Mouse (Mus musculus) layer of hippocampus, adult 9-10 months (tissue): Measurements from ENCODE around the gene Mtg1.
A peak's percentile ranks its signal among the peaks of the same experiment; 100 is the strongest.

Experiments used
- DNase-seq: peaks from one replicate; pipeline ENCODE4 v3.0.0; 2022; ENCODE audit warnings: low spot score

The Mtg1 gene

GRCm38 (mm10) chr7:140137135-140138020 is at the start of gene Mtg1:
Gene Mtg1, plus strand, starts transcription at chr7:140137564.
- peak; percentile 98 for DNase-seq

- no peak for DNase-seq
These were observed 46.8 kb upstream of the Mtg1 start for GRCm38 (mm10) chr7:140090601-140091000.

GRCm38 (mm10) chr7:140092924-140093528 is 44.3 kb upstream of the Mtg1 start, which contains the start of gene Prap1:
Gene Prap1, plus strand, starts transcription at chr7:140093395.
- no peak for DNase-seq

- DNase-seq = no peak
These were observed 42.4 kb upstream of the Mtg1 start for GRCm38 (mm10) chr7:140094954-140095353.

- no peak for DNase-seq
These were observed 41.8 kb upstream of the Mtg1 start for GRCm38 (mm10) chr7:140095556-140095955.

- DNase-seq = no peak
These were observed 41.3 kb upstream of the Mtg1 start for GRCm38 (mm10) chr7:140096055-140096454.

- DNase-seq = no peak
These were observed 38.9 kb upstream of the Mtg1 start for GRCm38 (mm10) chr7:140098466-140098865.

- DNase-seq = no peak
These were observed 35.9 kb upstream of the Mtg1 start for GRCm38 (mm10) chr7:140101498-140101897.

GRCm38 (mm10) chr7:140101993-140102860 is 35.1 kb upstream of the Mtg1 start, which contains the start of gene Fuom:
Gene Fuom, minus strand, starts transcription at chr7:140102441.
- no peak for DNase-seq

- DNase-seq = no peak
These were observed 33.4 kb upstream of the Mtg1 start for GRCm38 (mm10) chr7:140104009-140104408.

- DNase-seq = no peak
These were observed 25.4 kb upstream of the Mtg1 start for GRCm38 (mm10) chr7:140111943-140112342.

GRCm38 (mm10) chr7:140115583-140116328 is 21.6 kb upstream of the Mtg1 start, which contains the start of gene Paox:
Gene Paox, plus strand, starts transcription at chr7:140115799.
- DNase-seq = no peak

GRCm38 (mm10) chr7:140116329-140117054 is 20.9 kb upstream of the Mtg1 start, which contains the start of gene Echs1:
Gene Echs1, minus strand, starts transcription at chr7:140116476.
- peak; percentile 67 for DNase-seq

GRCm38 (mm10) chr7:140120484-140120883 is 16.9 kb upstream of the Mtg1 start:
- DNase-seq = no peak

GRCm38 (mm10) chr7:140121338-140121910 is 15.9 kb upstream of the Mtg1 start:
- no peak for DNase-seq

- no peak for DNase-seq
These were observed 14.6 kb upstream of the Mtg1 start for GRCm38 (mm10) chr7:140122765-140123164.

GRCm38 (mm10) chr7:140124382-140124781 is 13.0 kb upstream of the Mtg1 start:
- no peak for DNase-seq

- DNase-seq = peak; percentile 46
These were observed 11.9 kb upstream of the Mtg1 start for GRCm38 (mm10) chr7:140125278-140126021.

- no peak for DNase-seq
These were observed 11.4 kb upstream of the Mtg1 start for GRCm38 (mm10) chr7:140126022-140126350.

GRCm38 (mm10) chr7:140126934-140127333 is 10.4 kb upstream of the Mtg1 start:
- DNase-seq = no peak
